Mouse (Mus musculus) heart, embryonic 13.5 days (tissue): ENCODE results near the gene Syt7. TPM values are rescaled to one million over a fixed set of nuclear protein-coding genes. Genes with fewer than 3 reads are reported as not detected.
A peak's percentile ranks its signal among the peaks of the same experiment; 100 is the strongest.

ENCODE experiments used
- ATAC-seq: fragments of 200-750 bp; cut with Nextera tagmentation; 2 replicates; pipeline ENCODE4 v1.8.0; 2017; ENCODE audit warnings: moderate TSS enrichment; ENCODE audit not compliant: insufficient number of reproducible peaks, low FRiP score, low TSS enrichment; ENCODE audit errors: extremely low read depth
- H3K27ac ChIP-seq: fragments of 300-500 bp; sonication (generic); replicated peaks from 2 replicates; pipeline ENCODE4 v1.5.1; 2015; ENCODE audit warnings: moderate library complexity, mild to moderate bottlenecking, inconsistent platforms
- H3K27me3 ChIP-seq: fragments of 300-500 bp; sonication (generic); replicated peaks from 2 replicates; pipeline ENCODE4 v1.6.1; 2015; ENCODE audit warnings: mild to moderate bottlenecking, inconsistent platforms
- H3K36me3 ChIP-seq: fragments of 300-500 bp; sonication (generic); 2 replicates; pipeline ENCODE4 v1.6.1; 2015; ENCODE audit warnings: mild to moderate bottlenecking, inconsistent platforms
- H3K4me1 ChIP-seq: fragments of 300-500 bp; sonication (generic); 2 replicates; pipeline ENCODE4 v1.6.1; 2015; ENCODE audit warnings: inconsistent platforms
- H3K4me2 ChIP-seq: fragments of 300-500 bp; sonication (generic); 2 replicates; pipeline ENCODE4 v1.6.1; 2015; ENCODE audit warnings: inconsistent platforms, mild to moderate bottlenecking, moderate library complexity
- H3K4me3 ChIP-seq: fragments of 300-500 bp; sonication (generic); 2 replicates; pipeline ENCODE4 v1.5.1; 2015; ENCODE audit warnings: moderate library complexity, mild to moderate bottlenecking, inconsistent platforms
- H3K9ac ChIP-seq: fragments of 300-500 bp; sonication (generic); 2 replicates; pipeline ENCODE4 v1.6.1; 2015; ENCODE audit warnings: inconsistent platforms, mild to moderate bottlenecking, moderate library complexity
- H3K9me3 ChIP-seq: fragments of 300-500 bp; sonication (generic); 2 replicates; pipeline ENCODE4 v1.6.1; 2016; ENCODE audit warnings: inconsistent platforms
- WGBS: fragments of 180-500 bp; shearing (Covaris S2); methylation state at CpG from one replicate; pipeline ENCODE4 v1.1.7; 2015; ENCODE audit warnings: mixed read lengths; 5-methylcytosine and 5-hydroxymethylcytosine counted together
- polyA plus RNA-seq: library from polyadenylated mRNA; unstranded; fragments of >200 nt; fragmentation: Nextera tagmentation; extraction: Ambion mirVana; gene quantifications from 2 replicates; pipeline ENCODE4 v1.2.1, GENCODE M21; 2015

The Syt7 gene
- polyA plus RNA-seq, 1 experiment from 2014 or later: 0.43 TPM

DNA sequence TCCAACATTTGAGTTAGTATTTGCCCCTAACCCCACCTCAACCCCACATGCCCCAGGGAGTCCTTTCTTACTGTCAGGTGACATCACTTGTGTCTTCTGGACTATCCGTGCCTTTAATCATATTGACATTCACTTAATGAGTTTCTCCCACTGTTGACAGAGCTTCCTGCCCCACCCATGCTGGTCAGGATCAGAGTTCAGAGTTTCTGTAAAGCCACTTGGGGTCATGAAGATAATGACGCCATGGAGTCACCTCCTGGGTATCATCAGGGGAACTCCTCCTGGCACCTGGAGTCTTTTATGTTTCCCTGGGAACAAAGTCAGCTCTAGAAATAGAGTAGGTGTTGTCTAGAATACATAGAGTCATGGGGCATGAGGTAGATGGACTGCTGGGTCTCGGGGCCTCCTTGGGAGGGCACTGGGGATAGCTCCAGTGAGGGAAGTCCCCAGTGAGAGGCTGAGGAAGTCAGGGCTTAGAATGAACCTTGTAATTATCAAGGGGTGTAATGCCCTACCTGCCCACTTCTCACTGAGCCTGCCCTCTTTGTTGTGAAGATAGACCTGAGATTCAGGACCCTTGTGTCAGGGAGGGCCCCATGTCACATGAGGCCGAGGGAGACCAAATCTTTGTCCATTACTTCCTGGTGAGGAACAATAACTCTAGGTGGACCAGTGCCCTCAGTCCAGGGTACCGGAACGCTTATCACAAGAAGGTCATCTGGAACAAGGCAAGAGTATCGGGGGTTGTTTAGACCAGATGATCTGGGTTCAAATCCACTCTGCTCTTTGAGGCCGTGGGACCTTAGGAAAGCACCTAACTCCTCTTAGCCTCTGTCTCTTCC is 29.6 kb upstream of the Syt7 start:
- WGBS: 71% methylated on average over 8 of the region's 8 CpGs
- H3K9ac ChIP-seq: no peak overlapping the region
- no peak for ATAC-seq
- no peaks in the 10 kb centered on the region for H3K36me3 ChIP-seq
- no peak overlapping the region for H3K4me2 ChIP-seq
- H3K9me3 ChIP-seq: no peaks in the 10 kb centered on the region
- no peak overlapping the region for H3K4me3 ChIP-seq
- H3K27me3 ChIP-seq: peaks cover 60% of the 10 kb centered on the region
- peaks cover 7% of the 10 kb centered on the region for H3K4me1 ChIP-seq
- H3K27ac ChIP-seq: no peak overlapping the region

DNA sequence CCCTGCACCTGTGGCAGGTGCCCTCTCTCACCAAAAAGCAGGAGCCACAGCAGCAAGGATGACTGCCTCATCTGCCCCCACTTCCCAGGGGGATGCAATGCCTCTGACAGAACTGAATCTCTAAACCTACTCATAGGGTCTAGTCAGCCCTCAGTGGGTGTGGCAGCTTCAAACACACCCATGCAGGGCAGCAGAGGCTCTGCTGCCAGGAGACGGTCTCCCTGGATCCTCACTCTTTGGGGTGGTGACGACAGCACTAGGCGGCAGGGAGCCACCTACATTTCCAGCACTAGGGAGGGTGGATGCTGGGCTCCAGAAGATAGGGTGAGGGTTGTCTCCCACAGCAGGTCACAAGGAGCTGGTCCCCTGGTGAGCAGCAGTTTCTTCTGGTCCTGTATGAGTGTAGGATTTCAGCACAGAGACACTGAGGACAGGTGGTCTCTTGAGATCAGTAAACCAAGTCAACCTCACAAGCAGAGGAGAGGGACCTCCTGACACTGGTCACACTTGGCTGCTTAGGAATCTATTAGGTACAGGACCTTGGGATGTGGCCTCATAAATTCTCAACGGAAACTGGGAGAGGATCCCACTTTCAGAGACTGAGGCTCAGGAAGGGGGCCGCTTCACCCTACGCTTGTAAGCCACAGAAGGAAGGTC is 26.3 kb upstream of the Syt7 start:
- Histone ChIP-seq H3K27ac (no peak overlapping the region), H3K9ac (no peak overlapping the region), H3K4me1 (no peaks in the 10 kb centered on the region), H3K36me3 (no peaks in the 10 kb centered on the region), H3K9me3 (no peaks in the 10 kb centered on the region), H3K4me3 (no peak overlapping the region), H3K4me2 (no peak overlapping the region), H3K27me3 (peaks cover 72% of the 10 kb centered on the region)
- ATAC-seq: no peak
- WGBS: 49% methylated on average over 6 of the region's 6 CpGs

DNA sequence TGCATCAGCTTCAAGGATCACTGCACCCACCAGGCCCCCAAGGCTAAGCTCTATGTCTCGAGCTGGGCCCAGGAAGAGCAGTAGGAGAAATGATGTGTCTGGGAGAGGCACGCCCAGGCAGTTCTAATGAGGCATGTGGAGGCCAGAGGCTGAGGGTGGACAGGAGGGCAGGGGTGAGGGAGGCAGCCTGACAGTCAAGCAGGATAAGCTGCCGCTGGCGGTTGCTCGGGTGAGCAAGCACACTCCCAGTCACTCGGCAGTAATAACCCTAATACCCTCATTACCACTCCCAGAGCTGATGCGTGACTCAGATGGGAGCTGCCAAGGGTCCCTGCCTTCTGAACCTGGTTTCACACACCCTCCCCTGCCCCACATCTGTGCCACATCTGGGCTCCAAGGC is 25.0 kb upstream of the Syt7 start:
- WGBS: 31% methylated on average over 7 of the region's 7 CpGs
- Histone ChIP-seq H3K27ac (no peak overlapping the region), H3K4me3 (no peak overlapping the region), H3K9ac (no peak overlapping the region), H3K9me3 (no peaks in the 10 kb centered on the region), H3K4me2 (no peak overlapping the region), H3K36me3 (no peaks in the 10 kb centered on the region), H3K4me1 (no peaks in the 10 kb centered on the region), H3K27me3 (peaks cover 78% of the 10 kb centered on the region)
- no peak for ATAC-seq

DNA sequence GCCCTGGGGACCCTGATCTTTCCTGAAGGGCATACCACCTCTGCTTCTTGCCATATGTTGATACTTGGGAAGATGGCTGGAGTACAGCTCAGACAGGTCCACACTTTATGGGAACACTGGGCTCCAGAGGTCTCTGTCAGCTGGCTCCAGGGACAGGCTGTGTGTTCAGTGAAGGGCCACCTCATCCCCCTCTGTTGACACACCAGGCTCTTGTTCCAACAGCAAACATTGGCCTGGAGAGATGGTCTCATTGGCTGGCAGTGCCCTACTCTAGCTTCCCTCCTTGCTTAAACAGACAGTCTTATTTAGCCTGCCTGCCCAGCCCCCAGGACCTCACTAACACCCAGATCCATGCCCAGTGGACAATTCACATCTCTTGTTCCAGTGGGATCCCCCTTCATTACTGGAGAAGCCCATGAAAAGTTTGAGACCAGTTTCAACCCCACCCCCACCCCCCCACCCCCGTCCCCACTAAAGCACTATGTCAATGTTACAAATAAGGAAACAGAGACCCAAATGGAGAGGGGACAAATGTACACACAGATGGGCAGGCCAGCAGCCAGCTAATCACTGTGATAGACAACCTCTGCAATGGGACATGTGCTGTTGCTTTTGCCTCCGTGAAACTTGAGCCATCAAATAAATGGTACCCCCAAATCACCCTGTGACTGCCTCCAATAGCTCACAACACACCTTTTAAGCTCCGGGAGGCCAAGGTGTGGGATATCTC is 22.6 kb upstream of the Syt7 start:
- Histone ChIP-seq H3K36me3 (no peaks in the 10 kb centered on the region), H3K9me3 (no peaks in the 10 kb centered on the region), H3K4me1 (no peaks in the 10 kb centered on the region), H3K27me3 (peaks cover 65% of the 10 kb centered on the region), H3K4me2 (no peak overlapping the region), H3K4me3 (no peak overlapping the region), H3K27ac (no peak overlapping the region), H3K9ac (no peak overlapping the region)
- ATAC-seq: no peak
- WGBS: 60% methylated on average over 3 of the region's 3 CpGs

DNA sequence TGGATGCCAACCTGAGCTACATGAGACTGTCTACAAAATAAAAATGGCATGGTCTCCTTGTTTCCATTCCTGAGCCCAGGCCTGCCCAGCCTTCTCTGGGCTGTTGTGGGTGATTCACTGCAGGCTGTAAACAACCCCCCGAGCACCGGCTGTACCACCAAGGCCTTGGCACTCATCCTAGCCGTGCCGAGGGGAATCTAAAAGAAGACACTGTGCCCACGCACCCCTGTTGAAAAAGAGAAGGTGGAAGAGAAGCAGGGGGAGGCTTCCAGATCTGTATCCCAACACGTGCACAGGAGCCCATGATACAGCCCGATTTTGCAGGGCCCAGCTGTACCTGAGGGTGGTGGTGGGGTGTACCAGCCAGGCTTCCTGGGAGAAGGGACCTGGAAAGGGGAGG is 21.1 kb upstream of the Syt7 start:
- ATAC-seq: no peak
- H3K9me3 ChIP-seq: no peaks in the 10 kb centered on the region
- no peak overlapping the region for H3K27ac ChIP-seq
- H3K27me3 ChIP-seq: peaks cover 56% of the 10 kb centered on the region
- H3K4me1 ChIP-seq: no peaks in the 10 kb centered on the region
- WGBS: 71% methylated on average over 7 of the region's 7 CpGs
- H3K4me2 ChIP-seq: no peak overlapping the region
- H3K36me3 ChIP-seq: no peaks in the 10 kb centered on the region
- H3K9ac ChIP-seq: no peak overlapping the region
- H3K4me3 ChIP-seq: no peak overlapping the region

DNA sequence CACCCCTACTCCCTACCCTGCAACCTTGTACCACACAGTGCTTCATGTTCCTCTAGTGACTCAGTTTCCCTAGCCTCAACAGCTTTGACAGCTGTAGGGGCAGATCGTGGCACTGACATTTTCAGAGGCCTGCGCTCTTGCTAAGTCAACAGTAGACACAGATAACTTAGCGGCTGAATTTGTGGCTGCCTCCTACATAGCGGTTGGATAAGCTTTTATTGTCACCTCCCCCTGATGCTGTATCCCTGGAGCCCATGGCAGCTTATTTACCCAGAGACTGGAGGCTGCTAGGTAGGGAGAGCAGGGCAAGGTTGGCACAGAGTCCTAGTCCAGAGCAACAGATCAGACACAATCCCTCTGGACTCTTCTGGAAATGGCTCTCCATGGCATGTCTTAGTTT is 19.0 kb upstream of the Syt7 start:
- Histone ChIP-seq H3K27ac (no peak overlapping the region), H3K4me2 (no peak overlapping the region), H3K4me3 (no peak overlapping the region), H3K4me1 (no peaks in the 10 kb centered on the region), H3K36me3 (no peaks in the 10 kb centered on the region), H3K9ac (no peak overlapping the region), H3K27me3 (peaks cover 50% of the 10 kb centered on the region), H3K9me3 (no peaks in the 10 kb centered on the region)
- no peak for ATAC-seq
- 57% methylated on average over 4 of the region's 4 CpGs for WGBS

DNA sequence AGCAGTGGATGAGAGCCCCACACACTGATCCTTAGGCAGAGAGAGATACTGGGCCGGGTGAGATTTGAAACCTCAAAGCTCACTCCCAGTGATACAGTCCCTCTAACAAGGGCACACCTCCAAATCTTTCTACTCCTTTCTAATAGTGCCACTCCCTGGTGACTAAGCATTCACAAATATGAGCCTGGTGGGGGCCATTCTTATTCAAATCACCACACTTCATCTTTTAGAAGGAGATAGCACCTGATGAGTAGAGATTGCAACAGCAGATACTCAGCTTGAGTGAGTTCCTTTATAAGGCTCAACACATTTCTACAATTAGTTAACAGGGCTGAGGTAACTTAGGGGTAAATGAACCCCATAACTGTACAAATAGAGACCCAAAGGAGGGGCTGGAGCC is 15.7 kb upstream of the Syt7 start:
- Histone ChIP-seq H3K4me3 (no peak overlapping the region), H3K36me3 (no peaks in the 10 kb centered on the region), H3K27me3 (peaks cover 49% of the 10 kb centered on the region), H3K9me3 (no peaks in the 10 kb centered on the region), H3K9ac (no peak overlapping the region), H3K27ac (no peak overlapping the region), H3K4me2 (no peak overlapping the region), H3K4me1 (no peaks in the 10 kb centered on the region)
- no peak for ATAC-seq
- WGBS: 44% methylated on average over 1 of the region's 1 CpGs

DNA sequence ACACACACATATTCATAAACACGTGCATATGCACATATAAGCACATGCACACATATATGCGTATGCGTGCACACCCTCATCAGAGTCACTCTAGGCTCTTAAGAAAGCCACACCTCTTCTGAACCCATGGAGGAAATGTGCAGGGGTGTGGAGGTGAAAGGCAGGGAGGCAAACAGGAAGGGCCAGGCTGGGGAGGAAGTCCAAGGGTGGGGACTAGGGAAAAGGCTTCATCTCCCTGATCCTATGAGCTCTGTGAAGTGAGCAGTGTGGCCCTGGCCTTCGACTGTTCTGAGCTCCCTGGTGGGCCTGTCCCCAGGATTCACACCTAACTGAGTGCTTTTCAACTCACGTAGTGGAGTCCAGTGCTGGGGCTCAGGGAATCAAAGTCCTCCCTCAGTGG is 13.6 kb upstream of the Syt7 start:
- Histone ChIP-seq H3K4me1 (no peaks in the 10 kb centered on the region), H3K9ac (no peak overlapping the region), H3K36me3 (no peaks in the 10 kb centered on the region), H3K27me3 (peaks cover 57% of the 10 kb centered on the region), H3K9me3 (0 out of 2 replicates have a peak, but pooled peaks cover 5% of the 10 kb centered on the region), H3K4me2 (no peak overlapping the region), H3K4me3 (no peak overlapping the region), H3K27ac (no peak overlapping the region)
- 46% methylated on average over 5 of the region's 5 CpGs for WGBS
- no peak for ATAC-seq

DNA sequence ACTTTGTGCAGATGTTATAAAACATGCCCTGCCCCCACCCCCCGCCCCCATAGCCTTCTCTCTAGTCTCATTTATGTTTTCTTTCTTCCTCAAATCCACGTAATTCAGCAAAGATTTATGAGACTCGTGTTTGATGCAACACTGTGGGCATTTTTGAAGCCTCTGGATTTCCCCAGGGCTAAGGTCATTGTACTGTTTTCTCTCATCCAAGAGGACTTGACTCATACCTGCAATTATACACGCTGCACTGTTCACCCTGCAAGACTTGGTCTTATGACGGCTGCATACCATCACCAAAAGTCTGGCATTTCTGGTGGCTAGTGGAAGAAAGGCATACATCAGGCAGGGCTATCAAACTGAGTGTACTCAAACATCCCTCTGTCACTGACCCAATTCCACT is 8.9 kb upstream of the Syt7 start:
- H3K4me3 ChIP-seq: no peak overlapping the region
- no peak for ATAC-seq
- H3K9me3 ChIP-seq: 0 out of 2 replicates have a peak, but pooled peaks cover 5% of the 10 kb centered on the region
- no peak overlapping the region for H3K4me2 ChIP-seq
- 71% methylated on average over 5 of the region's 5 CpGs for WGBS
- H3K9ac ChIP-seq: no peak overlapping the region
- H3K36me3 ChIP-seq: no peaks in the 10 kb centered on the region
- H3K27ac ChIP-seq: no peak overlapping the region
- peaks cover 85% of the 10 kb centered on the region for H3K27me3 ChIP-seq
- no peaks in the 10 kb centered on the region for H3K4me1 ChIP-seq

DNA sequence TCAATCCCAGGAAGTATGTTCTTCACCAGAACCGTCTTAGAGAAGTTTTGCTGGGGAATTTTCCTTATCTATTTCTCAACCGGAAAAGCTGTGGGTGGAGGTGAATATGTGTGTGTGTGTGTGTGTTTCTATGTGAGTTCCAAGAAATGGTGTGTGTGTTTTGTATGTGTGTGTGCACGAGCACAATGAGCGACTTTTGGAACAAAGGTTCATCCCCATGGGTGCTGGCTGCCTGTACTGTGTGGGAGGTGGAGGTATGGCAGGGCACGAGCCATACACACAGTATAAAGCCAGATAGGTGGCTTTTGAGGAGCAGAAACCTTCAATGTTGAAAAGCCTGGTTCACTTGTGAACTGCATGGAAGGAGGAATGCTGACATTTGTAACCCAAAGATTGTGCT is 1.2 kb upstream of the Syt7 start:
- no peaks in the 10 kb centered on the region for H3K9me3 ChIP-seq
- H3K9ac ChIP-seq: no peak overlapping the region
- no peak overlapping the region for H3K27ac ChIP-seq
- H3K27me3 ChIP-seq: peaks cover 83% of the 10 kb centered on the region
- H3K4me1 ChIP-seq: peaks cover 30% of the 10 kb centered on the region; the same call in 1 of the 2 replicates
- no peak overlapping the region for H3K4me2 ChIP-seq
- no peaks in the 10 kb centered on the region for H3K36me3 ChIP-seq
- ATAC-seq: no peak
- 48% methylated on average over 5 of the region's 5 CpGs for WGBS
- H3K4me3 ChIP-seq: no peak overlapping the region

DNA sequence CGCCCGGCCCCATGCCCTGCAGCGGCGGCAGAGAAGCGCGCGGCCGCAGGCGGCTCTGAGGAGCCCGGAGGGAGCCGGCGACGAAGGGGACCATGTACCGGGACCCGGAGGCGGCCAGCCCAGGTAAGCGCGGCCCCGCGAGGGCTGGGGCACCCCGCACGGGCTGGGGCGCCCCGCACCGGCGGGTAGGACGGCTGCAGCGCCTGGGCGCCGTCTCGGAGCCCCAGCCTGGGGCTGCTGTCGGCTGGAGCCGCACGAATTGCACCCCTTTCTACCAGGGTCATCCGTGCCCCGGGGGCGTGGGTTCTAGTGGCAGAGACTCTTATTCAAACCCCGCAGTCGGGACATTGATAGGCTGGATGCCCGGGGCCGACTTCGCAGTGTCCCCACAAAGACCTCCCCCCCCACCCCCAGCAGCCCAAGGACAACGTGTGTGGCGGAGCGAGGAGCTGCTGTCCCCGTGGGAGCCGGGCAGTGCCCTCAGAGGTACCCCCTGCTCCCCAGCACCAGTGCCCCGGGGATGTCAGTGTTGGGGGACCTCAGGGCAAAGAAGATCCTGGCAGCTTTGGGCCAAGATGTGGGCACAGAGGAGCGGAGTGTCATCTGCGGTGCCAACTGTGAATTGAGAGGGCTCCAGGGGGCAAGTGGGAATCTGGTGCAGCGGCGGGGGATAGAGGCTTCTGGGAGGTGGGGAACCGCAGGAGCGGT is 655 bp downstream of the Syt7 start:
- ATAC-seq: no peak
- no peaks in the 10 kb centered on the region for H3K36me3 ChIP-seq
- peak overlapping the region; percentile 88 for H3K4me2 ChIP-seq
- H3K4me3 ChIP-seq: peak overlapping the region; percentile 66
- no peak overlapping the region for H3K27ac ChIP-seq
- WGBS: 2% methylated on average over 54 of the region's 54 CpGs
- H3K27me3 ChIP-seq: peaks cover 70% of the 10 kb centered on the region
- H3K9me3 ChIP-seq: no peaks in the 10 kb centered on the region
- peak overlapping the region; percentile 84 for H3K9ac ChIP-seq
- peaks cover 30% of the 10 kb centered on the region; the same call in 1 of the 2 replicates for H3K4me1 ChIP-seq
